Mouse (Mus musculus): ENCODE measurements around the gene Daglb. TPM values are rescaled to one million over a fixed set of nuclear protein-coding genes. Genes with fewer than 3 reads are reported as not detected.

The Daglb gene
- polyA plus RNA-seq, 1 experiment from 2014 or later, result 8.4 TPM

DNA sequence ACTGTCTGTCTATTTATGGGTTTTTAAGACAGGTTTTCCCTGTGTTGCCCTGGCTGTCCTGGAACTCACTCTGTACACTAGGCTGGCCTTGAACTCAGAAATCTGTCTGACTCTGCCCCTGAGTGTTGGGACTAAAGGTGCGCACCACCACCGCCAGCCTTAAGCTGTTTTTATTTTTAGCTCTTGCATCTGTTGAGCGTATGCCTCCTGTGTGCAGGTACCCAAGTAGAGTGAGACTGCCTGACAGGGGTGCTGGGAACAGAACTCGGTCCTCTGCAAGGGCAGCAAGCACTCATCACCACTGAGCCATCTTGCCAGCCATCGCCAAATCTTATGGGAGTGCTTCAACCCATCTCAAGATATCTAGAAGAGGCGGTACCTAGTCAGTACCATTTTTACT lies 11.6 kb downstream of the Daglb start:
- peaks cover 6% of the 10 kb centered on the region for H3K36me3 ChIP-seq (ENCODE audit: control insufficient read depth, insufficient read depth, low read length)
- ATAC-seq (ENCODE audit: low read depth), result no peak
- no peaks in the 10 kb centered on the region; the same call in 1 of the 2 replicates for H3K4me1 ChIP-seq (replicated peaks; ENCODE audit: control insufficient read depth, insufficient read depth, low read length)
- WGBS, result 96% methylated on average over 6 of the region's 6 CpGs
- H3K4me3 ChIP-seq (ENCODE audit: low read length), result no peak overlapping the region
- no peaks in the 10 kb centered on the region for H3K27me3 ChIP-seq (ENCODE audit: control insufficient read depth, insufficient read depth, low read depth, low read length)
- no peak overlapping the region for H3K9ac ChIP-seq (ENCODE audit: low read length)
- no peaks in the 10 kb centered on the region for H3K9me3 ChIP-seq (ENCODE audit: control insufficient read depth, low read length)
- H3K27ac ChIP-seq (ENCODE audit: low read length), result no peak overlapping the region
- no peak overlapping the region for H3K4me2 ChIP-seq (ENCODE audit: low read depth, low read length)

- WGBS, result 90% methylated on average over 3 of the region's 3 CpGs
- H3K4me1 ChIP-seq (replicated peaks; ENCODE audit: control insufficient read depth, insufficient read depth, low read length), result no peaks in the 10 kb centered on the region
Observed at GRCm38 (mm10) chr5:143477901-143478300, 13.5 kb downstream of the Daglb start.

GRCm38 (mm10) chr5:143484955-143485354 lies 20.6 kb downstream of the Daglb start:
- H3K4me2 ChIP-seq (ENCODE audit: low read depth, low read length), result no peak overlapping the region
- WGBS, result 87% methylated on average over 5 of the region's 5 CpGs
- ATAC-seq (ENCODE audit: low read depth), result no peak
- no peaks in the 10 kb centered on the region; the same call in 1 of the 2 replicates for H3K36me3 ChIP-seq (ENCODE audit: control insufficient read depth, insufficient read depth, low read length)
- no peaks in the 10 kb centered on the region for H3K4me1 ChIP-seq (replicated peaks; ENCODE audit: control insufficient read depth, insufficient read depth, low read length)
- H3K9me3 ChIP-seq (ENCODE audit: control insufficient read depth, low read length), result no peaks in the 10 kb centered on the region
- H3K27me3 ChIP-seq (ENCODE audit: control insufficient read depth, insufficient read depth, low read depth, low read length), result no peaks in the 10 kb centered on the region
- H3K9ac ChIP-seq (ENCODE audit: low read length), result no peak overlapping the region
- no peak overlapping the region for H3K4me3 ChIP-seq (ENCODE audit: low read length)
- no peak overlapping the region for H3K27ac ChIP-seq (ENCODE audit: low read length)

More at GRCm38 (mm10) chr5:143477901-143478300, 13.5 kb downstream of the Daglb start:
- Histone ChIP-seq H3K9me3 (ENCODE audit: control insufficient read depth, low read length) (no peaks in the 10 kb centered on the region), H3K4me3 (ENCODE audit: low read length) (no peak overlapping the region), H3K27ac (ENCODE audit: low read length) (no peak overlapping the region), H3K4me2 (ENCODE audit: low read depth, low read length) (no peak overlapping the region), H3K9ac (ENCODE audit: low read length) (no peak overlapping the region), H3K36me3 (ENCODE audit: control insufficient read depth, insufficient read depth, low read length) (peaks cover 5% of the 10 kb centered on the region), H3K27me3 (ENCODE audit: control insufficient read depth, insufficient read depth, low read depth, low read length) (no peaks in the 10 kb centered on the region)
- ATAC-seq (ENCODE audit: low read depth), result no peak

DNA sequence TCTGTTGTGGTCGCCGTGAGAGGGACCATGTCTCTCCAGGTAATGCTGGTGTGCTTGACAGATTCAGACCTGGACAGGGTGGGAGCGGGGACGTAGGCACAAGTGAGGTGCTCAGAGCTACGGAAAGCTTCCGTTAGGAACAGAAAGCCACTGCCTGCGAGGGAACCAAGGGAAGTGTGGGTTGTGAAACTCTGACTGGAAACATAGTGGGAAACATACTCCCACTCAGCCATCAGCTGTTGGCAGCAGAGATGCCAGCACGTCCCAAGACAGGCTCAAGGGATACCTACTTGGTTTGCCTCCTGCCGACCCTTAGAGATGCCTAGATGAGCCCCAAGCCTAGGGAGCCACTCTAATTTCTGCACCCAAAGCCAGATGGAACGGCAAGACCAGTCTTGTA lies 22.8 kb downstream of the Daglb start:
- no peaks in the 10 kb centered on the region; the same call in 1 of the 2 replicates for H3K36me3 ChIP-seq (ENCODE audit: control insufficient read depth, insufficient read depth, low read length)
- H3K9ac ChIP-seq (ENCODE audit: low read length), result no peak overlapping the region
- whole genome bisulfite sequencing, result 89% methylated on average over 10 of the region's 10 CpGs
- H3K9me3 ChIP-seq (ENCODE audit: control insufficient read depth, low read length), result no peaks in the 10 kb centered on the region; the same call in 1 of the 2 replicates
- H3K27me3 ChIP-seq (ENCODE audit: control insufficient read depth, insufficient read depth, low read depth, low read length), result no peaks in the 10 kb centered on the region
- ATAC-seq (ENCODE audit: low read depth), result no peak
- no peak overlapping the region for H3K4me2 ChIP-seq (ENCODE audit: low read depth, low read length)
- no peak overlapping the region for H3K27ac ChIP-seq (ENCODE audit: low read length)
- H3K4me1 ChIP-seq (replicated peaks; ENCODE audit: control insufficient read depth, insufficient read depth, low read length), result no peaks in the 10 kb centered on the region
- no peak overlapping the region for H3K4me3 ChIP-seq (ENCODE audit: low read length)

DNA sequence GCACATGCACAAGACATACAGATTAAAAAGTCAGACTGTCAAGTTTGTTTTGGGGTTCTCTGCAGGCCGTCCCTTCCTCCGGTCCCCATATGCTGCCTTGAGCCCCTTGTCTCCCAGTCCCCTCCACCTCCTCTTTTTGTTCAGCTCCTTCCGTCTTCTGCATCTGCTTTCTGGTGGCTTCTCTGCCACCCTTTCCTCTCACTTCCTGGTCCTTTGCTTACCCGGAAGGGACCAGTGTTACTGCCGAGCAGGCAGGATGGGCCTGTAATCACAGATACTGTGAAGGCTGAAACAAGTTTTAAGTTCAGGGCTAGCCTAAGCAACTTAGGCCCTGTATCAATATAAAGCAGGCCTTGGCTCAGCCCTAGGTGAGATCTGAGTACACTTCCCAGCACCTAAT lies 23.6 kb downstream of the Daglb start:
- WGBS, result 86% methylated on average over 5 of the region's 5 CpGs
- no peak overlapping the region for H3K4me2 ChIP-seq (ENCODE audit: low read depth, low read length)
- H3K27ac ChIP-seq (ENCODE audit: low read length), result no peak overlapping the region
- H3K9me3 ChIP-seq (ENCODE audit: control insufficient read depth, low read length), result no peaks in the 10 kb centered on the region; the same call in 1 of the 2 replicates
- no peak overlapping the region for H3K9ac ChIP-seq (ENCODE audit: low read length)
- no peaks in the 10 kb centered on the region for H3K4me1 ChIP-seq (replicated peaks; ENCODE audit: control insufficient read depth, insufficient read depth, low read length)
- H3K27me3 ChIP-seq (ENCODE audit: control insufficient read depth, insufficient read depth, low read depth, low read length), result no peaks in the 10 kb centered on the region
- no peaks in the 10 kb centered on the region; the same call in 1 of the 2 replicates for H3K36me3 ChIP-seq (ENCODE audit: control insufficient read depth, insufficient read depth, low read length)
- no peak overlapping the region for H3K4me3 ChIP-seq (ENCODE audit: low read length)
- no peak for ATAC-seq (ENCODE audit: low read depth)

DNA sequence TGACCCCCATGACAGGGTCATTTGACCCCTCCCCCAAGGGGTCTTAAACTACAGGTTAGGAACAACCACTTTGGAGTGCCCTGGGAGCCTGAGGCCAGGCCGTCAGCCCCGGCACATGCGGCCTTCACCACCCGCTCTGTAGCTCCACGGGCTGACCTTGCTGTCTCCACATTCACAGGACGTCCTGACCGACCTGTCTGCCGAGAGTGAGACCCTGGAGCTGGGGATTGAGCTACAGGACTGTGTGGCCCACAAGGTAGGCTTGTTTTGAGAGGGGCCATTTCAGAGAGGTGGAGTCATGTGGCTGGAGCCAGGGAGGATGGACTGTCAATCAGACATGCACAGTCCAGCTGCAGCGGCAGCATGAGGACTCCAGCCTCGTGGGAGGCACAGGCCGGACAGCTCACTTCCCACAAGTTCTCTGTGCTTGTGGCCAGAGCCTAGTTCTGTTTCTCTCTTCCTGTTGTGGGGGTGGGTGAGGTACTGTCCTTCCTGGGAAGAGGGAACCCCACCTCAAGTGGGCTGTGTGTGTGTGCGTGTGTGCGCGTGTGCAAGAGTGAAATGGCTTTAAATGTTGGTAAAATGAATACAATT lies 25.5 kb downstream of the Daglb start:
- H3K27me3 ChIP-seq (ENCODE audit: control insufficient read depth, insufficient read depth, low read depth, low read length), result no peaks in the 10 kb centered on the region
- H3K4me1 ChIP-seq (replicated peaks; ENCODE audit: control insufficient read depth, insufficient read depth, low read length), result no peaks in the 10 kb centered on the region
- no peak overlapping the region for H3K9ac ChIP-seq (ENCODE audit: low read length)
- WGBS, result 83% methylated on average over 14 of the region's 14 CpGs
- no peaks in the 10 kb centered on the region; the same call in 1 of the 2 replicates for H3K36me3 ChIP-seq (ENCODE audit: control insufficient read depth, insufficient read depth, low read length)
- H3K4me2 ChIP-seq (ENCODE audit: low read depth, low read length), result no peak overlapping the region
- H3K4me3 ChIP-seq (ENCODE audit: low read length), result no peak overlapping the region
- ATAC-seq (ENCODE audit: low read depth), result no peak
- H3K27ac ChIP-seq (ENCODE audit: low read length), result no peak overlapping the region
- H3K9me3 ChIP-seq (ENCODE audit: control insufficient read depth, low read length), result no peaks in the 10 kb centered on the region; the same call in 1 of the 2 replicates

GRCm38 (mm10) chr5:143491736-143492135 lies 27.4 kb downstream of the Daglb start:
- Histone ChIP-seq H3K4me1 (replicated peaks; ENCODE audit: control insufficient read depth, insufficient read depth, low read length) (no peaks in the 10 kb centered on the region), H3K36me3 (ENCODE audit: control insufficient read depth, insufficient read depth, low read length) (no peaks in the 10 kb centered on the region), H3K9me3 (ENCODE audit: control insufficient read depth, low read length) (no peaks in the 10 kb centered on the region; the same call in 1 of the 2 replicates), H3K27ac (ENCODE audit: low read length) (no peak overlapping the region), H3K27me3 (ENCODE audit: control insufficient read depth, insufficient read depth, low read depth, low read length) (no peaks in the 10 kb centered on the region), H3K4me2 (ENCODE audit: low read depth, low read length) (no peak overlapping the region), H3K9ac (ENCODE audit: low read length) (no peak overlapping the region), H3K4me3 (ENCODE audit: low read length) (no peak overlapping the region)
- WGBS, result 86% methylated on average over 4 of the region's 4 CpGs
- ATAC-seq (ENCODE audit: low read depth), result no peak

GRCm38 (mm10) chr5:143493163-143493562 lies 28.8 kb downstream of the Daglb start:
- no peak overlapping the region for H3K4me3 ChIP-seq (ENCODE audit: low read length)
- H3K9ac ChIP-seq (ENCODE audit: low read length), result no peak overlapping the region
- ATAC-seq (ENCODE audit: low read depth), result no peak

GRCm38 (mm10) chr5:143495708-143496107 lies 31.3 kb downstream of the Daglb start:
- H3K4me2 ChIP-seq (ENCODE audit: low read depth, low read length), result no peak overlapping the region
- 82% methylated on average over 6 of the region's 6 CpGs for WGBS
- ATAC-seq (ENCODE audit: low read depth), result no peak
- no peak overlapping the region for H3K9ac ChIP-seq (ENCODE audit: low read length)
- no peaks in the 10 kb centered on the region for H3K4me1 ChIP-seq (replicated peaks; ENCODE audit: control insufficient read depth, insufficient read depth, low read length)
- H3K27me3 ChIP-seq (ENCODE audit: control insufficient read depth, insufficient read depth, low read depth, low read length), result no peaks in the 10 kb centered on the region
- no peak overlapping the region for H3K27ac ChIP-seq (ENCODE audit: low read length)
- H3K36me3 ChIP-seq (ENCODE audit: control insufficient read depth, insufficient read depth, low read length), result no peaks in the 10 kb centered on the region
- H3K4me3 ChIP-seq (ENCODE audit: low read length), result no peak overlapping the region
- no peaks in the 10 kb centered on the region; the same call in 1 of the 2 replicates for H3K9me3 ChIP-seq (ENCODE audit: control insufficient read depth, low read length)

More at GRCm38 (mm10) chr5:143493163-143493562, 28.8 kb downstream of the Daglb start:
- Histone ChIP-seq H3K9me3 (ENCODE audit: control insufficient read depth, low read length) (no peaks in the 10 kb centered on the region; the same call in 1 of the 2 replicates), H3K27me3 (ENCODE audit: control insufficient read depth, insufficient read depth, low read depth, low read length) (no peaks in the 10 kb centered on the region), H3K4me1 (replicated peaks; ENCODE audit: control insufficient read depth, insufficient read depth, low read length) (no peaks in the 10 kb centered on the region), H3K27ac (ENCODE audit: low read length) (no peak overlapping the region), H3K4me2 (ENCODE audit: low read depth, low read length) (no peak overlapping the region), H3K36me3 (ENCODE audit: control insufficient read depth, insufficient read depth, low read length) (no peaks in the 10 kb centered on the region)
- 79% methylated on average over 10 of the region's 10 CpGs for WGBS
